Mouse (Mus musculus): Measurements from ENCODE around the gene Cep170b. TPM values are rescaled to one million over a fixed set of nuclear protein-coding genes. Genes with fewer than 3 reads are reported as not detected.

The Cep170b gene
- polyA plus RNA-seq, 1 experiment from 2014 or later = 18.3 TPM

DNA sequence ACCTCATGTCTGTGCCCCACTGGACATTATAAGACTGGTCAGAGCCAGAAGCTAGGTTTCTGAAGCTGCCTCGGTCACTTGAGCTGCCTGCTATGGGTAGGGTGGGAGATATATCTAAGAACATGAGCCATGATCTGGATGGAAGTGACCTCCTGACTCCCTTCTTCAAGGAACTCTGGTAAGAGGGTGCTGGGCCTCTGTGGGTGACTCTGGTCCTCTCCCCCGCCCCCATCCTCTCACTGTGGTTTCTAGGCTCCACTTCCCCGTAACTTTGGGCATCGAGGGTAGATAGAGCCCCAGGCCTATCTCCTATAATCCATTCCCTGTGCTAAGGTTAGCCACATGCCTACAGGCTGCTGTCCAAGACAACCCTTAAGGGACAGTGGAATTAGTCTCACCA, 41.2 kb downstream of the Cep170b start:
- DNase-seq (ENCODE audit: low spot score) = no peak
- H3K4me3 ChIP-seq (ENCODE audit: low read depth, low read length) = no peak overlapping the region
- 85% methylated on average over 4 of the region's 4 CpGs for WGBS
- H3K9ac ChIP-seq (ENCODE audit: low read length) = no peak overlapping the region
- no peaks in the 10 kb centered on the region for H3K4me1 ChIP-seq (replicated peaks; ENCODE audit: control insufficient read depth, insufficient read depth, low read length)
- no peak overlapping the region for H3K27ac ChIP-seq (ENCODE audit: low read depth)
- no peaks in the 10 kb centered on the region for H3K27me3 ChIP-seq (replicated peaks; ENCODE audit: control insufficient read depth, insufficient read depth, low read length)
- no peak for ATAC-seq (replicated peaks; ENCODE audit: low FRiP score, low TSS enrichment, low read depth)
- H3K36me3 ChIP-seq (ENCODE audit: control insufficient read depth, insufficient read depth, low read length) = no peaks in the 10 kb centered on the region
- no peak overlapping the region for H3K4me2 ChIP-seq (ENCODE audit: low read length)
- no peaks in the 10 kb centered on the region for H3K9me3 ChIP-seq (ENCODE audit: control insufficient read depth, low read length)

DNA sequence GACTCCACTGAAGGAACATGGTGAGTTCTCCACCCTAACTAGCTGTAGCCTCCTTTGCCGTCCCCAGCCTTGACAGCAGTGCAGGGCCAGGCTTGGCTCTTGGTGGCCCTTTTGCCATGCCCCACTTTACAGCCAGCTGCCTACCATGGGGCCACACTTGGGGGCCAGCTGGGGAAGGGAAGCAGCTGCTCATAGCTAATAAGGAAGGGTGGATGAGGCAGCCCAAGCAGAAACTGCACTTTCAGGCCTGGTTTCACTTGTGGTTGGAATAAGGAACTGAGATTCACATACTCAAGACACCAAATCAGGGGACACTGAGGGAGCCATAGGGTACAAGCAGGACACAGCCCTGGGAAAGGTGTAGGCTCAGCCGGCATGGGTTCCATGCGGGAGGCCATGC, 41.8 kb downstream of the Cep170b start:
- Histone ChIP-seq H3K4me1 (replicated peaks; ENCODE audit: control insufficient read depth, insufficient read depth, low read length) (no peaks in the 10 kb centered on the region), H3K27me3 (replicated peaks; ENCODE audit: control insufficient read depth, insufficient read depth, low read length) (no peaks in the 10 kb centered on the region), H3K4me2 (ENCODE audit: low read length) (no peak overlapping the region), H3K36me3 (ENCODE audit: control insufficient read depth, insufficient read depth, low read length) (no peaks in the 10 kb centered on the region), H3K27ac (ENCODE audit: low read depth) (no peak overlapping the region), H3K4me3 (ENCODE audit: low read depth, low read length) (no peak overlapping the region), H3K9me3 (ENCODE audit: control insufficient read depth, low read length) (no peaks in the 10 kb centered on the region), H3K9ac (ENCODE audit: low read length) (no peak overlapping the region)
- no peak for DNase-seq (ENCODE audit: low spot score)
- ATAC-seq (replicated peaks; ENCODE audit: low FRiP score, low TSS enrichment, low read depth) = no peak
- WGBS = 86% methylated on average over 3 of the region's 3 CpGs

DNA sequence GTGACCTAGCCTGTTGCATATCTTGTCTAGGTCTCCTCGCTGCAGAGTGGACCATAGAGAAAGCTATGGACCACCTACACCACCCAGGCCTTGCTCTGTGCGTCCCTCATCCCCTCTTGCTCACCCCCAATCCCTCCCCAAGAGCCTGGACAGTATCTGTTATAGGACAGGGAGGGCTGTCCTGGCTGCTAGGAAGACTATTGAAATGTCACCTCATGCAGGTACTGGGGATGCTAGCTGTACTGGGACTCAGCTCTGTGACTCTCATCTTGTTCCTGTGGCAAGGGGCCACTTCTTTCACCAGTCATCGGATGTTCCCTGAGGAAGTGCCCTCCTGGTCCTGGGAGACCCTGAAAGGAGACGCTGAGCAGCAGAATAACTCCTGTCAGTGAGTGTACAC, 42.9 kb downstream of the Cep170b start:
- Histone ChIP-seq H3K9me3 (ENCODE audit: control insufficient read depth, low read length) (no peaks in the 10 kb centered on the region), H3K4me1 (replicated peaks; ENCODE audit: control insufficient read depth, insufficient read depth, low read length) (no peaks in the 10 kb centered on the region), H3K27me3 (replicated peaks; ENCODE audit: control insufficient read depth, insufficient read depth, low read length) (no peaks in the 10 kb centered on the region), H3K9ac (ENCODE audit: low read length) (no peak overlapping the region), H3K4me3 (ENCODE audit: low read depth, low read length) (no peak overlapping the region), H3K36me3 (ENCODE audit: control insufficient read depth, insufficient read depth, low read length) (no peaks in the 10 kb centered on the region), H3K4me2 (ENCODE audit: low read length) (no peak overlapping the region), H3K27ac (ENCODE audit: low read depth) (no peak overlapping the region)
- ATAC-seq (replicated peaks; ENCODE audit: low FRiP score, low TSS enrichment, low read depth) (no peak), DNase-seq (ENCODE audit: low spot score) (no peak)
- 77% methylated on average over 4 of the region's 4 CpGs for WGBS

DNA sequence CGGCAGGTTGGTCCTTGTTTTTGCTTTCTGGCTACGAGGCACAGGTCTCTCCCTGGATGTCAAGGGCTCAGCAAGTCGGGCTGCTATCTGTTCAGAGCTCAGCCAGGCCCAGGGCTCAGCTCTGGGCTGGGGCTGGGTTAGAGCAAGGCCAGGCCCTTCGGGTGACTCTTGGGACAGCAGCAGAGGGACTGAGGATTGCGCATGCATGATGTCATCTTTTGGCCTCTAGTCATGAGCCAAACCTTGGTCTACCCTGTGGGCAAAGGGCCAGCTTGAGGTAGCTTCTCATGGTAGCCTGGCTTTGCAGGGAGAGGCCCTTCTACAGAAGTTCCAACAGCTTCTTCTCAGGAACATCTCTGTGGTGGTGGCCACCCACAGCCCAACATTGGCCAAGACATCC, 43.9 kb downstream of the Cep170b start:
- H3K9ac ChIP-seq (ENCODE audit: low read length) = no peak overlapping the region
- no peaks in the 10 kb centered on the region for H3K27me3 ChIP-seq (replicated peaks; ENCODE audit: control insufficient read depth, insufficient read depth, low read length)
- no peak overlapping the region for H3K4me3 ChIP-seq (ENCODE audit: low read depth, low read length)
- no peaks in the 10 kb centered on the region for H3K36me3 ChIP-seq (ENCODE audit: control insufficient read depth, insufficient read depth, low read length)
- H3K4me2 ChIP-seq (ENCODE audit: low read length) = no peak overlapping the region
- no peak for DNase-seq (ENCODE audit: low spot score)
- no peaks in the 10 kb centered on the region for H3K9me3 ChIP-seq (ENCODE audit: control insufficient read depth, low read length)
- 87% methylated on average over 5 of the region's 5 CpGs for WGBS
- no peaks in the 10 kb centered on the region for H3K4me1 ChIP-seq (replicated peaks; ENCODE audit: control insufficient read depth, insufficient read depth, low read length)
- H3K27ac ChIP-seq (ENCODE audit: low read depth) = no peak overlapping the region
- ATAC-seq (replicated peaks; ENCODE audit: low FRiP score, low TSS enrichment, low read depth) = no peak

DNA sequence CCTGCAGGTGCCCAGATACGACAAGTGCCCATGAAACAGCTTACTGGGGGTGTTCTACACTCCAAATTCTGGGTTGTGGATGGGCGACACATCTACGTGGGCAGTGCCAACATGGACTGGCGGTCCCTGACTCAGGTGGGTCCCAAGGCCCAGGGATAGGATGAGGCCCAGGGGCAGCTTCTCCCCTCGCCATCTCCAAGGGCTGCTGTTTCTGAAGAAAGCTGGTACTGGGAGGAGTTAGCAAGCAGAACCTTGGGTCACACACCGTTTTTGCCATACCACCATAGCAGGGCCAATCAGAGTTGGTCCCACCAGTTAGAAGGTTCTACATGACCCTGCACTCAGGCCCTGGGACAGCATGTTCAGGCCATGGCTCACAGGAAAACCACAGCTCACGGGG, 44.7 kb downstream of the Cep170b start:
- no peak for ATAC-seq (replicated peaks; ENCODE audit: low FRiP score, low TSS enrichment, low read depth)
- Histone ChIP-seq H3K4me2 (ENCODE audit: low read length) (no peak overlapping the region), H3K9ac (ENCODE audit: low read length) (no peak overlapping the region), H3K27ac (ENCODE audit: low read depth) (no peak overlapping the region), H3K36me3 (ENCODE audit: control insufficient read depth, insufficient read depth, low read length) (no peaks in the 10 kb centered on the region), H3K4me1 (replicated peaks; ENCODE audit: control insufficient read depth, insufficient read depth, low read length) (no peaks in the 10 kb centered on the region), H3K4me3 (ENCODE audit: low read depth, low read length) (no peak overlapping the region), H3K27me3 (replicated peaks; ENCODE audit: control insufficient read depth, insufficient read depth, low read length) (no peaks in the 10 kb centered on the region), H3K9me3 (ENCODE audit: control insufficient read depth, low read length) (no peaks in the 10 kb centered on the region)
- no peak for DNase-seq (ENCODE audit: low spot score)
- WGBS = 90% methylated on average over 7 of the region's 7 CpGs

DNA sequence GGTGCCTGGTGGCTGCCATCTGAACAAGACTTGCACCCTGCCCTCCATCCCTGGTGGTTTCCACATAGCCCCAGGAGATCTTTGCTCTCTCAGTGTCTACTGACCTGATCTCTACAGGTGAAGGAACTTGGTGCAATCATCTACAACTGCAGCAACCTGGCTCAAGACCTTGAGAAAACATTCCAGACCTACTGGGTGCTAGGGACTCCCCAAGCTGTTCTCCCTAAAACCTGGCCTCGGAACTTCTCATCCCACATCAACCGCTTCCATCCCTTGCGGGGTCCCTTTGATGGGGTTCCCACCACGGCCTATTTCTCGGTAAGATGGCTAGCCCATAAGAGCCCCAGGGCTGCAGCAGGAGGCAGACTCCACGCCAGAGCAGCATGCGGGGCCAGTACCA, 46.3 kb downstream of the Cep170b start:
- no peaks in the 10 kb centered on the region for H3K36me3 ChIP-seq (ENCODE audit: control insufficient read depth, insufficient read depth, low read length)
- DNase-seq (ENCODE audit: low spot score) = no peak
- WGBS = 88% methylated on average over 7 of the region's 7 CpGs
- no peaks in the 10 kb centered on the region for H3K4me1 ChIP-seq (replicated peaks; ENCODE audit: control insufficient read depth, insufficient read depth, low read length)
- no peak overlapping the region for H3K4me3 ChIP-seq (ENCODE audit: low read depth, low read length)
- H3K4me2 ChIP-seq (ENCODE audit: low read length) = no peak overlapping the region
- no peak overlapping the region for H3K9ac ChIP-seq (ENCODE audit: low read length)
- no peak overlapping the region for H3K27ac ChIP-seq (ENCODE audit: low read depth)
- H3K27me3 ChIP-seq (replicated peaks; ENCODE audit: control insufficient read depth, insufficient read depth, low read length) = no peaks in the 10 kb centered on the region
- ATAC-seq (replicated peaks; ENCODE audit: low FRiP score, low TSS enrichment, low read depth) = no peak
- H3K9me3 ChIP-seq (ENCODE audit: control insufficient read depth, low read length) = no peaks in the 10 kb centered on the region

DNA sequence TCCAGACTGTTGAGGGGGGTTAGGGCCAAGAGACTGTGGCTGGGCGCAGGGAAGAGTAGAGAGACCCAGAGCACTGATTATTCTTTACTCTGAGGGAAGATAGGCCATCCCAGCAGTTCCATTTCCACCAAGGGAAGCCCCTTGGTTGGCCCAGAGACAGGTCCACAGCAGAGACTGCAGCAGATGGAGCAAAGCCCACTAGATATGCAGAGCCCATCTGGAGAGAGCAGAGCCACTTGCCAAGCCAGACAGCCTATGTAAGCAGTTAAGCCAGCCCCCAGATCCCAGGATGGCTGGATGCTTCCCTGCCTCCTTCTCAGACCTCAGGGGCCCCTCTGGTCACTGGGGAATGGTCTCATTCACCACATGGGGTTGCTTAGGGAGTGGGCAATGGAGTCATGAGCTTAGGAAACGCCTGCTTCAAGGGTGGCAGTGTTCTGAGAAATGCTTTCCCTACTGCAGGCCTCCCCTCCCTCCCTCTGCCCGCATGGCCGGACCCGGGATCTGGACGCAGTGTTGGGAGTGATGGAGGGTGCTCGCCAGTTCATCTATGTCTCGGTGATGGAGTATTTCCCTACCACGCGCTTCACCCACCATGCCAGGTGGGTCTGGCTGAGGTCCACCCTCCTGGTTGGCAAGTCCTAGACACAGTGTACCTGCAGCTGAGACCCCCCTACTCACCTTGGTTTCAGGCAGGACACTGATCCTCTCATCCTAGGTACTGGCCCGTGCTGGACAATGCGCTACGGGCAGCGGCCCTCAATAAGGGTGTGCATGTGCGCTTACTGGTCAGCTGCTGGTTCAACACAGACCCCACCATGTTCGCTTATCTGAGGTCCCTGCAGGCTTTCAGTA, 47.0 kb downstream of the Cep170b start:
- H3K4me3 ChIP-seq (ENCODE audit: low read depth, low read length) = no peak overlapping the region
- 91% methylated on average over 16 of the region's 16 CpGs for WGBS
- H3K9me3 ChIP-seq (ENCODE audit: control insufficient read depth, low read length) = no peaks in the 10 kb centered on the region
- no peak overlapping the region for H3K27ac ChIP-seq (ENCODE audit: low read depth)
- H3K9ac ChIP-seq (ENCODE audit: low read length) = no peak overlapping the region
- no peaks in the 10 kb centered on the region for H3K36me3 ChIP-seq (ENCODE audit: control insufficient read depth, insufficient read depth, low read length)
- ATAC-seq (replicated peaks; ENCODE audit: low FRiP score, low TSS enrichment, low read depth) = no peak
- no peaks in the 10 kb centered on the region for H3K4me1 ChIP-seq (replicated peaks; ENCODE audit: control insufficient read depth, insufficient read depth, low read length)
- DNase-seq (ENCODE audit: low spot score) = no peak
- H3K4me2 ChIP-seq (ENCODE audit: low read length) = no peak overlapping the region
- H3K27me3 ChIP-seq (replicated peaks; ENCODE audit: control insufficient read depth, insufficient read depth, low read length) = no peaks in the 10 kb centered on the region

DNA sequence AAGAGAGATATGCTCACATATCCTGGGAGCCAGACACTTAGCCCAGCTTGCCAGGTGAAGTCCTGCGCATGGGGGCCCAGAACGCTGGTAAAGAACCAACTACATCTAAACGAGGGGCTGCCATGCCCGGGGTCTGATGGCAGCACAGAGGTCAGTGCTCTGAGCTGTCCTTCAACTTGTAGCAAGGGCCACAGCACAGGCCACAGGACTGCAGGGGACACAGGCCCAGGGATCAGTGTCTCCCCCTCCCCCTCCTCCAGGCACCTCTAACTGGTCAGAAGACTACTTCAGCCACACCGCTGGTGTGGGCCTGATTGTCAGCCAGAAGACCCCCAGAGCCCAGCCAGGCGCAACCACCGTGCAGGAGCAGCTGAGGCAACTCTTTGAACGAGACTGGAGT, 47.9 kb downstream of the Cep170b start:
- no peak for DNase-seq (ENCODE audit: low spot score)
- 85% methylated on average over 8 of the region's 8 CpGs for WGBS

DNA sequence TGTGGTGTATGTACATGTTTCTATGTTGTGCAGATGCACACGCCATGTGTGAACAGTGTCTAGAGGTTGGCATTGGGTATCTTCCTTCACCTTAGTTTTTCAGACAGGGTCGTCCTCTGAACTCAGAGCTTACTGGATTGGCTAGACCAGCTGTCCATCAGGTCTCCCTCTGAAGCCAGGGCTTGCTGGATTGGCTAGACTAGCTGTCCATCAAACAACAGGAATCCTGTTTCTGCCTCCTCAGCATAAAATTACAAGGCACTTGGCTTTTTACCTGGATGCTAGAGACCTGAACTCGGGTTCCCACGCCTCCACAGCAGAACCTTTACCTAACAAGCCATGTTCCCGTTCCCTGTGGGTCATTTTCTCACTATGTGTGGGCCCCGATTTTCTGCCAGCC, 48.8 kb downstream of the Cep170b start:
- DNase-seq (ENCODE audit: low spot score) (no peak), ATAC-seq (replicated peaks; ENCODE audit: low FRiP score, low TSS enrichment, low read depth) (no peak)
- H3K27ac ChIP-seq (ENCODE audit: low read depth) = no peak overlapping the region
- H3K36me3 ChIP-seq (ENCODE audit: control insufficient read depth, insufficient read depth, low read length) = no peaks in the 10 kb centered on the region
- H3K4me1 ChIP-seq (replicated peaks; ENCODE audit: control insufficient read depth, insufficient read depth, low read length) = 0 out of 2 replicates have a peak, but pooled peaks cover 3% of the 10 kb centered on the region
- 88% methylated on average over 6 of the region's 6 CpGs for WGBS
- H3K4me3 ChIP-seq (ENCODE audit: low read depth, low read length) = no peak overlapping the region
- no peak overlapping the region for H3K9ac ChIP-seq (ENCODE audit: low read length)
- no peak overlapping the region for H3K4me2 ChIP-seq (ENCODE audit: low read length)
- no peaks in the 10 kb centered on the region for H3K27me3 ChIP-seq (replicated peaks; ENCODE audit: control insufficient read depth, insufficient read depth, low read length)
- H3K9me3 ChIP-seq (ENCODE audit: control insufficient read depth, low read length) = no peaks in the 10 kb centered on the region

More for the DNA sequence above, 47.9 kb downstream of the Cep170b start:
- Histone ChIP-seq H3K36me3 (ENCODE audit: control insufficient read depth, insufficient read depth, low read length) (no peaks in the 10 kb centered on the region), H3K4me1 (replicated peaks; ENCODE audit: control insufficient read depth, insufficient read depth, low read length) (0 out of 2 replicates have a peak, but pooled peaks cover under 1% of the 10 kb centered on the region), H3K4me3 (ENCODE audit: low read depth, low read length) (no peak overlapping the region), H3K27ac (ENCODE audit: low read depth) (no peak overlapping the region), H3K9me3 (ENCODE audit: control insufficient read depth, low read length) (no peaks in the 10 kb centered on the region), H3K4me2 (ENCODE audit: low read length) (no peak overlapping the region), H3K9ac (ENCODE audit: low read length) (no peak overlapping the region), H3K27me3 (replicated peaks; ENCODE audit: control insufficient read depth, insufficient read depth, low read length) (no peaks in the 10 kb centered on the region)
- ATAC-seq (replicated peaks; ENCODE audit: low FRiP score, low TSS enrichment, low read depth) = no peak
